Mouse (Mus musculus) CH12.LX (cell line): ENCODE results near the gene Slc25a38. TPM values are rescaled to one million over a fixed set of nuclear protein-coding genes. Genes with fewer than 3 reads are reported as not detected.

Source experiments
- DNase-seq: peaks from one replicate; pipeline ENCODE4 v3.0.0-alpha.2; 2013; ENCODE audit errors: extremely low read depth
- H3K27ac ChIP-seq: 2 replicates; pipeline ENCODE4 v1.5.1; 2012; ENCODE audit warnings: low read depth, mild to moderate bottlenecking, control low read depth, moderate library complexity; ENCODE audit not compliant: insufficient read depth
- H3K27me3 ChIP-seq: replicated peaks from 2 replicates; pipeline ENCODE3; 2012; ENCODE audit warnings: inconsistent platforms
- H3K36me3 ChIP-seq, 2 experiments: replicated peaks in 1 of 2; 2 replicates each; pipeline versions ENCODE3 to v1.6.1; 2012; ENCODE audit warnings: inconsistent platforms in 1 of 2, low read length in 1 of 2, mild to moderate bottlenecking in 1 of 2, mixed read lengths in 1 of 2, moderate library complexity in 1 of 2; ENCODE audit not compliant: control insufficient read depth in 1 of 2, insufficient read depth in 1 of 2
- H3K4me1 ChIP-seq, 2 experiments: 2 replicates each; pipeline ENCODE4 v1.6.1; 2012; ENCODE audit warnings: inconsistent platforms in 1 of 2, moderate library complexity in 1 of 2; ENCODE audit not compliant: insufficient read depth in 2 of 2, control insufficient read depth in 1 of 2
- H3K4me2 ChIP-seq: 2 replicates; pipeline ENCODE4 v1.6.1; 2012; ENCODE audit warnings: low read depth, mild to moderate bottlenecking, control low read depth; ENCODE audit not compliant: poor library complexity, insufficient read depth, severe bottlenecking
- H3K4me3 ChIP-seq, 3 experiments: fragments of 150-350 bp in 1 of 3; sonication (generic) in 1 of 3; replicated peaks in 1 of 3; 2 replicates each; pipeline versions ENCODE3 to v1.5.1; 2011 to 2012; ENCODE audit warnings: low read depth in 2 of 3, low read length in 2 of 3, mild to moderate bottlenecking in 2 of 3, moderate library complexity in 2 of 3, control low read depth in 1 of 3, improper control_type of control experiment in 1 of 3, inconsistent platforms in 1 of 3, mixed read lengths in 1 of 3; ENCODE audit not compliant: poor library complexity in 1 of 3
- H3K79me2 ChIP-seq: replicated peaks from 2 replicates; pipeline ENCODE4 v1.6.1; 2012; ENCODE audit warnings: mild to moderate bottlenecking, moderate library complexity; ENCODE audit not compliant: control insufficient read depth, poor library complexity, insufficient read depth, severe bottlenecking; ENCODE audit errors: extremely low read depth
- H3K9ac ChIP-seq: 2 replicates; pipeline ENCODE4 v1.6.1; 2012; ENCODE audit warnings: low read depth, mild to moderate bottlenecking, control low read depth, moderate library complexity; ENCODE audit not compliant: insufficient read depth
- H3K9me3 ChIP-seq: replicated peaks from 2 replicates; pipeline ENCODE3; 2012; ENCODE audit warnings: low read length, inconsistent platforms, mixed read lengths
- EP300 ChIP-seq: IDR thresholded peaks from 2 replicates; pipeline ENCODE4 v1.6.1; 2011; ENCODE audit warnings: low read length, improper control_type of control experiment
- HCFC1 ChIP-seq: IDR thresholded peaks from 2 replicates; pipeline ENCODE4 v1.6.1; 2012; ENCODE audit warnings: low read depth, mild to moderate bottlenecking, inconsistent platforms, low read length, improper control_type of control experiment
- JUN ChIP-seq: IDR thresholded peaks from 2 replicates; pipeline ENCODE4 v1.6.1; 2011; ENCODE audit warnings: low read depth, mild to moderate bottlenecking, low read length, improper control_type of control experiment, moderate library complexity; ENCODE audit not compliant: insufficient read depth
- MAZ ChIP-seq: IDR thresholded peaks from 2 replicates; pipeline ENCODE4 v1.6.1; 2012; ENCODE audit warnings: low read depth, mild to moderate bottlenecking, inconsistent platforms, low read length, improper control_type of control experiment, moderate library complexity
- MEF2A ChIP-seq: IDR thresholded peaks from 2 replicates; pipeline ENCODE4 v1.6.1; 2014; ENCODE audit warnings: low read depth, mild to moderate bottlenecking, inconsistent platforms, low read length, improper control_type of control experiment, borderline replicate concordance
- MXI1 ChIP-seq: IDR thresholded peaks from 2 replicates; pipeline ENCODE4 v1.6.1; 2011; ENCODE audit warnings: mild to moderate bottlenecking, low read depth, low read length, improper control_type of control experiment
- MYC ChIP-seq: IDR thresholded peaks from 2 replicates; pipeline ENCODE4 v1.6.1; 2011; ENCODE audit warnings: low read depth, mild to moderate bottlenecking, improper control_type of control experiment, low read length
- NELFE ChIP-seq: IDR thresholded peaks from 2 replicates; pipeline ENCODE4 v1.6.1; 2011; ENCODE audit warnings: low read depth, low read length, improper control_type of control experiment
- NRF1 ChIP-seq: IDR thresholded peaks from 2 replicates; pipeline ENCODE4 v1.6.1; 2014; ENCODE audit warnings: low read depth, mild to moderate bottlenecking, inconsistent platforms, low read length, improper control_type of control experiment, moderate library complexity
- POLR2A ChIP-seq: IDR thresholded peaks from 2 replicates; pipeline ENCODE4 v1.6.1; 2011; ENCODE audit warnings: low read depth, mild to moderate bottlenecking, improper control_type of control experiment, low read length
- POLR2AphosphoS2 ChIP-seq: IDR thresholded peaks from 2 replicates; pipeline ENCODE4 v1.6.1; 2011; ENCODE audit warnings: low read depth, low read length, improper control_type of control experiment
- RAD21 ChIP-seq: IDR thresholded peaks from 2 replicates; pipeline ENCODE4 v1.6.1; 2011; ENCODE audit warnings: low read depth, mild to moderate bottlenecking, low read length, improper control_type of control experiment, moderate library complexity
- SIN3A ChIP-seq: IDR thresholded peaks from 2 replicates; pipeline ENCODE4 v1.6.1; 2012; ENCODE audit warnings: low read length, improper control_type of control experiment, inconsistent platforms
- TCF12 ChIP-seq: IDR thresholded peaks from 2 replicates; pipeline ENCODE4 v1.6.1; 2014; ENCODE audit warnings: low read depth, mild to moderate bottlenecking, inconsistent platforms, low read length, improper control_type of control experiment
- UBTF ChIP-seq: IDR thresholded peaks from 2 replicates; pipeline ENCODE4 v1.6.1; 2012; ENCODE audit warnings: low read depth, mild to moderate bottlenecking, inconsistent platforms, low read length, improper control_type of control experiment, moderate library complexity
- USF2 ChIP-seq: conservative IDR thresholded peaks from 2 replicates; pipeline ENCODE4 v1.6.1; 2011; ENCODE audit warnings: low read depth, low read length, improper control_type of control experiment
- dilution Hi-C: fragments of 300-500 bp; cut with MboI; formaldehyde crosslinking; loops from 2 replicates; pipeline ENCODE4 v1.14.3; 2020; ENCODE audit warnings: low sequenced_read_pairs; ENCODE audit not compliant: extremely low pct_unique_long_range_greater_than_20kb, extremely low pct_ligation_motif_present
- in situ Hi-C: fragments of 300-500 bp; cut with MboI; formaldehyde crosslinking; loops from 3 replicates; pipeline ENCODE4 v1.14.3; 2019; ENCODE audit warnings: low sequenced_read_pairs, low pct_ligation_motif_present, low pct_unique_long_range_greater_than_20kb, mixed read lengths
- polyA plus RNA-seq: library from polyadenylated mRNA; unstranded; fragments of >175 nt; gene quantifications from 2 replicates; pipeline ENCODE4 v1.2.1, GENCODE M21; 2012; ENCODE audit warnings: low read depth; ENCODE audit not compliant: insufficient read length
- total RNA-seq, 2 experiments: library from RNA; depleted of rRNA; stranded (reverse); fragments of 300-350 nt in 1 of 2; fragments of >200 nt in 1 of 2; gene quantifications; 2 replicates each; pipeline ENCODE4 v1.2.3; 2012 to 2014

Slc25a38 gene
- total and polyA plus RNA-seq, 3 experiments, result 20.3 to 24.4 (median 22.3) TPM

DNA sequence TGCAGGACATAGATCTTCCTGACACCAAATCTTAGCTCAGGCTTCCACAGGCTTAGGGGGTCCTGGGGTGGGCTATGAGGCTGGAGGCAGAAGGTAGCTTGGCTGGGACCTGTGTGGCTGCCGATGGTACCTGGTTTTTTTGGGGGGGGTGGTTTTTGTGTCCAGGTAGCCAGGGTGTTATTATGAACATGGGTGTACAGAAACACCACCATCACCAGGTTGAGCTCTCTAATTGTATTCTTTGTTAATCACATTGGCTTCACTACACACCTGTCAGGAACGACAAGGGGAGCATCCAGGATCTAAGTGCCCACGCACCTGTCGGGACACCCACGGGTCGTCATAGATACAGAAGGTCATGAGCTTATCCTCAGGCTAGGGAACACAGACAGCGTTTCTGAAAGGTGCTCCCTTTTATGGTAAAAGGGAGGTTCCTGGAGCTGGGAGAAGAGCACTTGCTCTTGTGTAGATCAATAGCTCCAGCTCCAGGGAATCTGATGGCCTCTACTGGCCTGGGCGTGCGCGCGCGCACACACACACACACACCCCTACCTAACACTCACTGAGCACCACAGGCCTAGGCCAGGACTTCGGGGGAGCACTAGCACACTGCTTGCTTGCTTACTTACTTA is 24.5 kb downstream of the Slc25a38 start:
- no peak overlapping the region for H3K9ac ChIP-seq
- H3K4me2 ChIP-seq, result no peak overlapping the region
- peaks cover 32 to 37% of the 10 kb centered on the region in 2 experiments for H3K36me3 ChIP-seq
- H3K4me1 ChIP-seq, result peaks cover 7 to 42% of the 10 kb centered on the region in 2 experiments
- H3K79me2 ChIP-seq, result peaks cover 3% of the 10 kb centered on the region; the same call in 1 of the 2 replicates
- in situ Hi-C loops, result no loop called here
- dilution Hi-C loops, result no loop called here
- H3K27ac ChIP-seq, result no peak overlapping the region
- H3K4me3 ChIP-seq, result no peak overlapping the region
- H3K9me3 ChIP-seq, result no peaks in the 10 kb centered on the region
- H3K27me3 ChIP-seq, result no peaks in the 10 kb centered on the region
- DNase-seq, result no peak
- TF ChIP-seq POLR2A (peak; percentile 16; the same call in 1 of the 2 replicates), POLR2AphosphoS2 (no peak)

GRCm38 (mm10) chr9:120135454-120135853 is 25.3 kb downstream of the Slc25a38 start:
- no peaks in the 10 kb centered on the region for H3K79me2 ChIP-seq
- H3K4me2 ChIP-seq, result no peak overlapping the region
- H3K4me1 ChIP-seq, result peaks cover 2 to 34% of the 10 kb centered on the region in 2 experiments; a peak in 3 of 4 replicates
- peaks cover 4% of the 10 kb centered on the region for H3K9me3 ChIP-seq
- no peak for DNase-seq
- dilution Hi-C loops (no loop called here), in situ Hi-C loops (no loop called here)
- H3K27ac ChIP-seq, result no peak overlapping the region
- H3K27me3 ChIP-seq, result no peaks in the 10 kb centered on the region
- H3K36me3 ChIP-seq, result peaks cover 24 to 29% of the 10 kb centered on the region in 2 experiments
- no peak overlapping the region for H3K4me3 ChIP-seq
- TF ChIP-seq USF2 (no peak), NRF1 (no peak), POLR2AphosphoS2 (no peak), MEF2A (no peak), TCF12 (no peak), MYC (no peak), JUN (no peak), UBTF (no peak), EP300 (no peak), MAZ (no peak), MXI1 (no peak), HCFC1 (no peak), NELFE (no peak), RAD21 (no peak), SIN3A (no peak)
- no peak overlapping the region for H3K9ac ChIP-seq
